Mouse (Mus musculus): ENCODE results near the gene Coq6. TPM values are rescaled to one million over a fixed set of nuclear protein-coding genes. Genes with fewer than 3 reads are reported as not detected.
"Not testable (repeated sequence)": the region's sequence is repeated elsewhere in the genome, so short reads cannot be mapped to it uniquely, and the experiment has no call there.

Coq6 gene
- 45.4 and 48.2 TPM in 2 replicates for polyA plus RNA-seq (2015; fragmentation: Nextera tagmentation; extraction: Ambion mirVana)

DNA sequence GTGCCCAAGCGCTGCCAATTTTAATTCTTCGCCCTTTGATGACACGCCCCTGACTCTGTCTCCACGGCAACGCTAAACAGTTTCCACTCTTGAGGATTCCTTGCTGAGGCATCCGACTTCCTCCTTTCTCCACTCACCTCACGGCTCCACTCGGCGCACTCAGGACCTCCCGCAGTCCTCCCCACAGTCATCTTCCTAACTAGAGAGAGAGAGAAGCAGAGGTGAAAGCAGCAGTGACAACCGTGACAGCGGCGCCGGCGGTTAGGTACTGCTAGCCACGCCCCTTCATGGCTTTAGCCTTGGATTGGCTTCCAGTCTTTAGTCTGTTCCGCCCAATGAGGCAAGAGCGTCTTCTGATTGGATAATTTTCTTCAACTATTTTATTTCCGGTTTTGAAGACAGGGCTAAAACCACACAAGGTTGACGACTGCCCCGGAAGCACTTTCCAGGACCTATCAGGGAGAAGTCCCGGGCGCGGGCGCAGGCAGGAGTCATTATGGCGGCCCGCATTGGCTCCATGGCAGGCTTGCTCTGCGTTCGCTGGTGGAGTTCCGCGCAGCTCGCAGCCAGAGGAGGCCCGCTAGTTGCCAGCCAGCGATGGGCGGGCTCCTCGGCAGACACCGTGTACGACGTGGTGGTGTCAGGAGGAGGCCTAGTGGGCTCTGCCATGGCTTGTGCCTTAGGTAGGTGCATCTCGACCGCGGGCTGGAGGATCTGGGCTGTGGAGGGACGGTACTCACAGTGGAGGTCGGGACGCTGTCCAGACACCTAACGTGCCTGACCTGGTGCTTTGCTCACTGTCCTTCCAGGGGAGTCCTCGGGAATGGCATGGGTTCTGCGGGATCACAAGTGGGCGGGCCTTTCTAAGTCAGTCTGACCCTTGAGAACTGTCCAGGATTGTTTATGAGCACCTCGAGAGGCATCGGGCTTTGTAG lies at the start of gene Coq6, which contains the start of gene Fam161b:
Gene Coq6, plus strand, starts transcription at position 103 of the 935 bp plus-strand sequence.
Gene Fam161b, minus strand, starts transcription at position 279 of the 935 bp plus-strand sequence.
- Histone ChIP-seq H3K4me3 (ENCODE audit: low read length) (peak within 1 kb of the TSS; percentile 99), H3K27me3 (replicated peaks; ENCODE audit: control insufficient read depth, insufficient read depth, low read length) (no peaks in the 10 kb centered on the region), H3K4me2 (ENCODE audit: low read length) (peak within 1 kb of the TSS; percentile 88), H3K9me3 (ENCODE audit: control insufficient read depth, low read length) (no peaks in the 10 kb centered on the region), H3K36me3 (ENCODE audit: control insufficient read depth, insufficient read depth, low read length) (peaks cover 6% of the 10 kb centered on the region; the same call in 1 of the 2 replicates), H3K9ac (ENCODE audit: low read depth, low read length) (peak within 1 kb of the TSS; percentile 90), H3K27ac (ENCODE audit: low read depth, low read length) (peak within 1 kb of the TSS; percentile 80), H3K4me1 (ENCODE audit: control insufficient read depth, insufficient read depth, low read depth, low read length) (peaks cover 19% of the 10 kb centered on the region)
- ATAC-seq, result peak; percentile 100
- under 1% methylated on average over 51 of the region's 51 CpGs for WGBS

DNA sequence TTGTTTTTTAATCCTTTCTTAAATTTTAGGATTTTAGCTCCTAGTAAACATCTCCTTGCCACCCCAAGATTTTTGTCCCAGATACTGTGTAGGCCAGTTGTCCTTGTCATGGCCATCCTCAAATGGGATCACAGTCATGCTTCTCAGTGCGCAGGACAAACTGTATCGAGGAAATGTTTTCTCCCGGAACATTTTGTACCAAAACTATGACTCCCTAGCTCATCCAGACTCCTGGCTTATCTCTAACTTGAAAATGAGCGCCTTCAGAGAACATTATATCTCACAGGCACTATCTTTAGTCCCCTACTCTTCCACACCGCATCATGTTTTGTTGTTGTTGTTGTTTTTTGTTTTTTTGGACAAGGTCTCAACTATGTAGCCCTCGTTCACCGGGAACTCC lies 45.5 kb upstream of the Coq6 start:
- no peaks in the 10 kb centered on the region for H3K36me3 ChIP-seq (ENCODE audit: control insufficient read depth, insufficient read depth, low read length)
- H3K27ac ChIP-seq (ENCODE audit: low read depth, low read length), result no peak overlapping the region; the same call in 1 of the 2 replicates
- H3K4me2 ChIP-seq (ENCODE audit: low read length), result peak overlapping the region; percentile 94
- H3K9me3 ChIP-seq (ENCODE audit: control insufficient read depth, low read length), result no peaks in the 10 kb centered on the region
- ATAC-seq, result no peak
- WGBS, result 50% methylated on average over 7 of the region's 7 CpGs
- H3K4me1 ChIP-seq (ENCODE audit: control insufficient read depth, insufficient read depth, low read depth, low read length), result peaks cover 13% of the 10 kb centered on the region
- H3K27me3 ChIP-seq (replicated peaks; ENCODE audit: control insufficient read depth, insufficient read depth, low read length), result no peaks in the 10 kb centered on the region
- peak overlapping the region; percentile 96 for H3K9ac ChIP-seq (ENCODE audit: low read depth, low read length)
- peak overlapping the region; percentile 99 for H3K4me3 ChIP-seq (ENCODE audit: low read length)

DNA sequence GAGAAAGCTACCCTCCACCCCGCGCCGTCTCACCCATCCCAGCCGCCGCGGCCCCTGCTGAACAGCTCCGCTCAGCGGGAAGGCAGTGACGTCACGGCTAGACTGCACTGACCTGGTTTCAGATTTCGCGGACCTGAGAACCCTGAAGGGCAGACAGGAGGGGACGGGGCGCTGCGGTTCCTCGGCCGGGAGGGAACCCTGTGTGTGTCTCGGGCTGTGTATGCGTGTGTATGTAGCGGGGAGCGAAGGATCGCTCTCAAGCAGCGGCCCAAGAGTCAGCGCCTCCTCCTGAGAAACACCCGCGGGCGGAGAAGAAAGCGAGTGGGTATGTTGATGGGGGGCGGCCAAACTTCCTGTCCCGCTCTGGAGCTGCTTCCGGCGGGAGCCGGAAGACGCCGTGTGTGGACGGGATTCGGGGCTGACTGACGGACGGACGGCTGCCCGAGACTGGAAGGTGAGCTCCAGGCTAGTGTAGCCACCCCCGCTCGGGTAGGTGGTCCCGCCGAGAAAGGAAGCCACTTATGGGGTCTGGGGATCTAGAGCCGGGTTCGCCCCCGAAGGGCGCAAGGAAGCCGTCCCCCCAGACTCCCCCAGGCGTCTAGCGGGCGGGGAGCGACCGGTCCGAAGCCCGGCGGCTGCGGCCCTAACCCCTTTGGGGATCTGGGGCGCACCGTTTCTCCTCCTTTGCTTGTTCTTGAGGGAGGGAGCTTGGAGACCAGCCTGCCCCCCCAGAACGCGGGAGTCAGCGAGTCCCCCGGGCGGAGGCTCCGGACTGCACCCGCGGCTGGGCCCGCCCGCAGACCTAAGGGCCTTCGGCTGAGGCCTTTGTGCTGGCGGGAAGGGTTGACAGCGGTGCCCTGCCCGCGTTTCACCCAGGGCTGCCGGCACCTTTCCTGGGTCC lies 44.5 kb upstream of the Coq6 start, which contains the start of gene Zfp410:
Gene Zfp410, plus strand, starts transcription at position 132 of the 901 bp plus-strand sequence.
- peak within 1 kb of the TSS; percentile 94 for H3K27ac ChIP-seq (ENCODE audit: low read depth, low read length)
- no peaks in the 10 kb centered on the region for H3K9me3 ChIP-seq (ENCODE audit: control insufficient read depth, low read length)
- H3K4me1 ChIP-seq (ENCODE audit: control insufficient read depth, insufficient read depth, low read depth, low read length), result peaks cover 13% of the 10 kb centered on the region
- ATAC-seq, result peak; percentile 95
- no peaks in the 10 kb centered on the region for H3K27me3 ChIP-seq (replicated peaks; ENCODE audit: control insufficient read depth, insufficient read depth, low read length)
- WGBS, result 1% methylated on average over 71 of the region's 77 CpGs
- H3K4me2 ChIP-seq (ENCODE audit: low read length), result peak within 1 kb of the TSS; percentile 94
- H3K36me3 ChIP-seq (ENCODE audit: control insufficient read depth, insufficient read depth, low read length), result no peaks in the 10 kb centered on the region
- H3K4me3 ChIP-seq (ENCODE audit: low read length), result peak within 1 kb of the TSS; percentile 99
- H3K9ac ChIP-seq (ENCODE audit: low read depth, low read length), result peak within 1 kb of the TSS; percentile 96

DNA sequence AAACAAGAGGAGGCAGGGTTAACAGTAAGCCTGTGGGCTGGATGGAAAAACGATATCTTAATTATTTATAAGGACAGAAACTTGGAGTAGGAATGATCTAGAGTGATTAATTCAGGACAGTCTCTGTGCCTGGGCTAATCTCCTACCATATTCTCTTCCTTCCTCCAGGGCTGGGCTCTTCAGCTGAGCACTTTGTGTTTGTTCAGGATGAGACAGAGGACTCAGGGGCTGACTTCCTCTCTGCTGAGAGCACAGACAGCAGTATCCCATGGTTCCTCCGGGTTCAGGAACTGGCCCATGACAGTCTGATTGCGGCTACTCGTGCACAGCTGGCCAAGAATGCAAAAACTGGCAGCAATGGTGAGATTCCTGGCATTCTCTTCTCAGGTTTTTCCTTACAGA lies 34.3 kb upstream of the Coq6 start:
- no peak for ATAC-seq
- H3K27ac ChIP-seq (ENCODE audit: low read depth, low read length), result no peak overlapping the region
- no peak overlapping the region for H3K9ac ChIP-seq (ENCODE audit: low read depth, low read length)
- H3K27me3 ChIP-seq (replicated peaks; ENCODE audit: control insufficient read depth, insufficient read depth, low read length), result no peaks in the 10 kb centered on the region
- no peaks in the 10 kb centered on the region for H3K9me3 ChIP-seq (ENCODE audit: control insufficient read depth, low read length)
- no peak overlapping the region for H3K4me3 ChIP-seq (ENCODE audit: low read length)
- H3K4me1 ChIP-seq (ENCODE audit: control insufficient read depth, insufficient read depth, low read depth, low read length), result no peaks in the 10 kb centered on the region
- WGBS, result 85% methylated on average over 4 of the region's 4 CpGs
- peaks cover 22% of the 10 kb centered on the region for H3K36me3 ChIP-seq (ENCODE audit: control insufficient read depth, insufficient read depth, low read length)
- no peak overlapping the region for H3K4me2 ChIP-seq (ENCODE audit: low read length)

DNA sequence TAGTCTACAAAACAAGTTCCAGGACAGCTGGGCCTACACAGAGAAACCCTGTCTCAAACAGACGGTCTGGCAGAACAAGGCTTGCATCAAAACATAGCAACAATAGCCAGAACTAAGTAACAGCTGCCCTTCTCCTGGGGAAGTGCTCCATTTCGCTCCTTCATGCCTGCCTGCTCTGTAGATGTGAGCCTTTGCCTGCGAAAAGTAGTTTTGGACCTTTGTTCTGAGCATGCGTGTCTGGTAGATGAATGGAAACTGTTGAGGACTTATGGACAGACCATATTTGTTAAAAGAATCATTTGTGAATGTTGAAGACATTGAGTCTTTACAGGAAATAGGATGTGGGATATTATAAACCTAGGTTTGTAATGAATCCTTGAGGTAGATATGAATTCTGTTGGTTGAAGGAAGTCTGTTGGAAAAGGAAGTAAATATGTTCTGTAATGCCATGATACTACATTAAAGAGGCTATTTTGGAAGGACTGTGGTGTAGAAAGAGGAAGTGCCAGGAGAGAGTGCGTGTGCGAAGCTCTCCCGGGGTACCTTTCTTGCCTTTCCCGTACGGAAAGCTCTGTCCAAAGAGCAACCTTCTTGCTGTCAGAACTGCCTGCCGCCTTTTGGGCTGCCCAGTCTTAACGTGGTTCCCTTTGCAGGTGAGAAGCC lies 24.4 kb upstream of the Coq6 start:
- Histone ChIP-seq H3K4me3 (ENCODE audit: low read length) (no peak overlapping the region), H3K4me2 (ENCODE audit: low read length) (no peak overlapping the region), H3K27ac (ENCODE audit: low read depth, low read length) (no peak overlapping the region), H3K36me3 (ENCODE audit: control insufficient read depth, insufficient read depth, low read length) (peaks cover 44% of the 10 kb centered on the region), H3K4me1 (ENCODE audit: control insufficient read depth, insufficient read depth, low read depth, low read length) (no peaks in the 10 kb centered on the region), H3K9me3 (ENCODE audit: control insufficient read depth, low read length) (no peaks in the 10 kb centered on the region), H3K9ac (ENCODE audit: low read depth, low read length) (no peak overlapping the region), H3K27me3 (replicated peaks; ENCODE audit: control insufficient read depth, insufficient read depth, low read length) (no peaks in the 10 kb centered on the region)
- WGBS, result 91% methylated on average over 11 of the region's 11 CpGs
- no peak for ATAC-seq

DNA sequence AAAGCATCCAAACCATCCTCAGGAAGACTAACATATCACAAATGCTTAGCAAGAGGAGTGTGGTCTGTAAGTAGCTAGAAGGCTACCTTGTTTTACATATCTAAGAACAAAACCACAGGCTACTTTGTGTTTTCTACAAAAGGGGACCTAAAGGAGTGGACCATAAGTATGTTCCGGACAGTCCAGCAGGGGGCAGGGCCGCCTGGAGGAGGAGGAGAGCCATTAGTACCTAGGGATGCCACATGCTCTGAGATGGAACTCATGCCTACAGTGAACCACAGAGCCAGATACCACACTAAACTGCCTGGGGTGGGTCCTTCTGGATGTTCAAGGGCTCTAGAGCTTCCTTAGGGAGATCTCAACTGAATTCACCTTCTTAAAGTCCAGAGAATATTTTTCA lies 14.3 kb upstream of the Coq6 start:
- H3K9ac ChIP-seq (ENCODE audit: low read depth, low read length), result no peak overlapping the region

DNA sequence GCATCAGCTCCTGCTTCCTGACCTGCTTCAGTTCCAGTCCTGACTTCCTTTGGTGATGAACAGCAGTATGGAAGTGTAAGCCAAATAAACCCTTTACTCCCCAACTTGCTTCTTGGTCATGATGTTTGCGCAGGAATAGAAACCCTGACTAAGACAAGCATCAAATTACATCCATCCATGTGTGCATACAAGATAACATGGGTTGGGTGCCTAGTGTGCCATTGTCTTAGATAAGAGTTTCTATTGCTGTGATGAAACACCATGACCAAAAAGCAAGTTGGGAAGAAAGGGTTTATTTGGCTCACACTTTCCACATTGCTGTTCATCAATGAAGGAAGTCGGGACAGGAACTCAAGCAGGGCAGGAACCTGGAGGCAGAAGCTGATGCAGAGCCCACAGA lies 2.8 kb upstream of the Coq6 start:
- not testable (repeated sequence) for H3K27me3 ChIP-seq (replicated peaks; ENCODE audit: control insufficient read depth, insufficient read depth, low read length); H3K27ac ChIP-seq (ENCODE audit: low read depth, low read length); H3K4me3 ChIP-seq (ENCODE audit: low read length); H3K9me3 ChIP-seq (ENCODE audit: control insufficient read depth, low read length); ATAC-seq; H3K9ac ChIP-seq (ENCODE audit: low read depth, low read length); H3K4me2 ChIP-seq (ENCODE audit: low read length)
- Histone ChIP-seq H3K4me1 (ENCODE audit: control insufficient read depth, insufficient read depth, low read depth, low read length) (peaks cover 19% of the 10 kb centered on the region), H3K36me3 (ENCODE audit: control insufficient read depth, insufficient read depth, low read length) (peaks cover 15% of the 10 kb centered on the region)
- WGBS, result 91% methylated on average over 2 of the region's 2 CpGs

More for the DNA sequence above, 14.3 kb upstream of the Coq6 start:
- 56% methylated on average over 2 of the region's 2 CpGs for WGBS
- no peak overlapping the region for H3K27ac ChIP-seq (ENCODE audit: low read depth, low read length)
- peaks cover 24% of the 10 kb centered on the region for H3K36me3 ChIP-seq (ENCODE audit: control insufficient read depth, insufficient read depth, low read length)
- no peak for ATAC-seq
- H3K9me3 ChIP-seq (ENCODE audit: control insufficient read depth, low read length), result no peaks in the 10 kb centered on the region
- no peak overlapping the region for H3K4me3 ChIP-seq (ENCODE audit: low read length)
- no peak overlapping the region for H3K4me2 ChIP-seq (ENCODE audit: low read length)
- no peaks in the 10 kb centered on the region for H3K4me1 ChIP-seq (ENCODE audit: control insufficient read depth, insufficient read depth, low read depth, low read length)
- H3K27me3 ChIP-seq (replicated peaks; ENCODE audit: control insufficient read depth, insufficient read depth, low read length), result no peaks in the 10 kb centered on the region

DNA sequence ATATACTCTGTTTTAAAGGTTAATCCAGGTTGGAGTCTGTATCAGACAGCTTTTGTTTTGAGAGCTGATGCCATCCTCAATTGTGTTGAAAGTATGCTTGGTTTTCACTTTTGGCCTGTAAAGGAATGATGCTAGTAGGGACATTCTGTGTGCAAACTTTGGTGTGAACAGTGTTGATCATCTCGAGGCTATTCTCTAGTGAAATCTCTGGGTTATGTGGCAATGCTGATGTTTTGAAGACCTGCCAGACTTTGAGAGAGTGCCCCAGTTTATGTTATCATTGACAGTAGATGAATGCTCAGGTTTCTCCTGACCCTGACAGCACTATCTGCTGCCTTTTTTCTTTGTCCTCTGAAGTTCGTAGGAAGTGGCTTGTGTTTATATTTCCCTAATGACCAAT lies 1.4 kb downstream of the Coq6 start:
- Histone ChIP-seq H3K4me3 (ENCODE audit: low read length) (peak overlapping the region; percentile 99), H3K27me3 (replicated peaks; ENCODE audit: control insufficient read depth, insufficient read depth, low read length) (no peaks in the 10 kb centered on the region), H3K4me2 (ENCODE audit: low read length) (peak overlapping the region; percentile 88), H3K27ac (ENCODE audit: low read depth, low read length) (no peak overlapping the region), H3K36me3 (ENCODE audit: control insufficient read depth, insufficient read depth, low read length) (peaks cover 6% of the 10 kb centered on the region; the same call in 1 of the 2 replicates), H3K4me1 (ENCODE audit: control insufficient read depth, insufficient read depth, low read depth, low read length) (peaks cover 19% of the 10 kb centered on the region), H3K9me3 (ENCODE audit: control insufficient read depth, low read length) (no peaks in the 10 kb centered on the region), H3K9ac (ENCODE audit: low read depth, low read length) (no peak overlapping the region)
- WGBS, result 80% methylated on average over 2 of the region's 2 CpGs
- ATAC-seq, result no peak

All from hindbrain, embryonic 16.5 days (tissue).